Mouse (Mus musculus) hematopoietic stem cell, adult 5-6 weeks (primary cell): ENCODE results near the gene Lrrc10. TPM values are rescaled to one million over a fixed set of nuclear protein-coding genes. Genes with fewer than 3 reads are reported as not detected.

Experiments
- ATAC-seq, 2 experiments: fragments of 125-278 bp in 1 of 2; replicated peaks in 1 of 2; 2 replicates each; pipeline ENCODE4 v1.8.0; 2016 to 2017; ENCODE audit warnings: inconsistent platforms in 2 of 2, mild to moderate bottlenecking in 2 of 2, moderate number of reproducible peaks in 2 of 2, low read depth in 1 of 2, moderate TSS enrichment in 1 of 2; ENCODE audit not compliant: low FRiP score in 2 of 2, poor library complexity in 2 of 2, severe bottlenecking in 2 of 2, insufficient read depth in 1 of 2, low TSS enrichment in 1 of 2
- total RNA-seq: library from RNA; stranded (forward); fragments of 172-1452, 232-1000 nt; gene quantifications from 2 replicates; pipeline ENCODE4 v1.2.3, GENCODE M21; 2017

The Lrrc10 gene
- total RNA-seq, 1 experiment from 2014 or later: not detected

DNA sequence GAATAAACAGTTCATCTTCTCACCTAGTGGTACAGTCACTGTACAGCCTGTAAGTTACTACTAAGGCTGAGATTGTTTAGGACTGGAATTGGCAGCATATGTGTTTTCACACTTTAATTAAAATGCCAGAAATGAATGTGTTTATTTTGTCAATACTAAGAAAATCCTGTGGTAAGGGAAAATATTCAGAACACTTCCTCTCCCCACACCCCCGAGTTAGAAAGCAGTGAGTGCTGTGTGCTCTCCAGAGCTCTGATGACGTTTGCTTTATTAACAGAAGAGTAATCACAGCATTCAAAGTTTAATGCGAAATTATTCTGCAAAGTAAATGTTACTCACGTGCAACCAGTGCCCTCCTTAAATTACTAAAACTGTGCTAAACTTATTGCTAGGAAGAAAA lies 44.5 kb downstream of the Lrrc10 start:
- ATAC-seq: no peak

GRCm38 (mm10) chr10:117094504-117095329 lies 49.6 kb downstream of the Lrrc10 start:
- ATAC-seq: no peak

- no peak for ATAC-seq
These were observed 51.0 kb downstream of the Lrrc10 start for GRCm38 (mm10) chr10:117096096-117096495.

Other genes with a start within 250 kb of the Lrrc10 start
- gene Myrfl, start 148.4 kb upstream of the Lrrc10 start, total RNA-seq: not detected in 2 replicates
- gene Rab3ip, start 94.6 kb upstream of the Lrrc10 start, total RNA-seq: 22.6 and 22.9 TPM in 2 replicates
- not detected in 2 replicates for gene Gm10271, start 72.7 kb upstream of the Lrrc10 start, total RNA-seq
- gene Best3, start 59.0 kb upstream of the Lrrc10 start, total RNA-seq: not detected in 2 replicates
- gene Cct2, start 18.5 kb downstream of the Lrrc10 start, total RNA-seq: 549 and 550 TPM in 2 replicates
- 12.1 and 25.3 TPM in 2 replicates for gene Frs2, start 103.2 kb downstream of the Lrrc10 start, total RNA-seq
- 116 and 171 TPM in 2 replicates for gene Yeats4, start 179.2 kb downstream of the Lrrc10 start, total RNA-seq
- gene 9530003J23Rik, start 193.4 kb downstream of the Lrrc10 start, total RNA-seq: not detected in 2 replicates
- gene Lyz2, start 237.0 kb downstream of the Lrrc10 start, total RNA-seq: 718 and 1,972 TPM in 2 replicates
- gene Lyz1, start 247.5 kb downstream of the Lrrc10 start, total RNA-seq: 0.44 TPM in 1 of 2 replicates, not detected in the other